Mouse (Mus musculus): ENCODE measurements around the gene Msx2.

Gene Msx2

GRCm38 (mm10) chr13:53472614-53473124 lies at the start of gene Msx2:
TSS of gene Msx2 (minus strand) at chr13:53473074.
- peak; percentile 86 for DNase-seq (ENCODE audit: low read depth, low spot score)

- no peak for DNase-seq (ENCODE audit: low read depth, low spot score)
These were observed 48.6 kb upstream of the Msx2 start for GRCm38 (mm10) chr13:53521468-53521867.

- no peak for DNase-seq (ENCODE audit: low read depth, low spot score)
These were observed 47.6 kb upstream of the Msx2 start for GRCm38 (mm10) chr13:53520343-53520937.

GRCm38 (mm10) chr13:53519727-53520126 lies 46.9 kb upstream of the Msx2 start:
- DNase-seq (ENCODE audit: low read depth, low spot score): no peak

- DNase-seq (ENCODE audit: low read depth, low spot score): no peak
These were observed 45.4 kb upstream of the Msx2 start for GRCm38 (mm10) chr13:53518306-53518705.

- DNase-seq (ENCODE audit: low read depth, low spot score): peak; percentile 79
These were observed 41.7 kb upstream of the Msx2 start for GRCm38 (mm10) chr13:53514574-53514973.

- no peak for DNase-seq (ENCODE audit: low read depth, low spot score)
These were observed 38.5 kb upstream of the Msx2 start for GRCm38 (mm10) chr13:53511366-53511765.

- DNase-seq (ENCODE audit: low read depth, low spot score): no peak
These were observed 29.5 kb upstream of the Msx2 start for GRCm38 (mm10) chr13:53502406-53502805.

- DNase-seq (ENCODE audit: low read depth, low spot score): no peak
These were observed 28.8 kb upstream of the Msx2 start for GRCm38 (mm10) chr13:53501561-53502253.

- peak; percentile 25 for DNase-seq (ENCODE audit: low read depth, low spot score)
These were observed 28.2 kb upstream of the Msx2 start for GRCm38 (mm10) chr13:53501057-53501456.

- no peak for DNase-seq (ENCODE audit: low read depth, low spot score)
These were observed 13.6 kb upstream of the Msx2 start for GRCm38 (mm10) chr13:53486512-53486911.

GRCm38 (mm10) chr13:53475701-53476188 lies 2.9 kb upstream of the Msx2 start:
- peak; percentile 92 for DNase-seq (ENCODE audit: low read depth, low spot score)

- no peak for DNase-seq (ENCODE audit: low read depth, low spot score)
These were observed 1.6 kb upstream of the Msx2 start for GRCm38 (mm10) chr13:53474491-53474890.

- no peak for DNase-seq (ENCODE audit: low read depth, low spot score)
These were observed 1.1 kb upstream of the Msx2 start for GRCm38 (mm10) chr13:53473991-53474390.

GRCm38 (mm10) chr13:53473291-53473690 lies 417 bp upstream of the Msx2 start:
- DNase-seq (ENCODE audit: low read depth, low spot score): no peak

- peak; percentile 31 for DNase-seq (ENCODE audit: low read depth, low spot score)
These were observed 804 bp downstream of the Msx2 start for GRCm38 (mm10) chr13:53471926-53472613.

GRCm38 (mm10) chr13:53471411-53471810 lies 1.5 kb downstream of the Msx2 start:
- DNase-seq (ENCODE audit: low read depth, low spot score): peak; percentile 9

- peak; percentile 19 for DNase-seq (ENCODE audit: low read depth, low spot score)
These were observed 2.3 kb downstream of the Msx2 start for GRCm38 (mm10) chr13:53470437-53471151.

- no peak for DNase-seq (ENCODE audit: low read depth, low spot score)
These were observed 3.1 kb downstream of the Msx2 start for GRCm38 (mm10) chr13:53469756-53470155.

GRCm38 (mm10) chr13:53468171-53468570 lies 4.7 kb downstream of the Msx2 start:
- DNase-seq (ENCODE audit: low read depth, low spot score): no peak

GRCm38 (mm10) chr13:53466189-53466866 lies 6.5 kb downstream of the Msx2 start:
- DNase-seq (ENCODE audit: low read depth, low spot score): no peak
